Mouse (Mus musculus) C2C12 (cell line): Measurements from ENCODE around the gene Lama4. TPM values are rescaled to one million over a fixed set of nuclear protein-coding genes. Genes with fewer than 3 reads are reported as not detected.

Experiments used
- H3K27me3 ChIP-seq: one replicate; pipeline ENCODE4 v1.6.1; 2011; ENCODE audit not compliant: control insufficient read depth, insufficient read depth, insufficient read length
- H3K36me3 ChIP-seq: one replicate; pipeline ENCODE4 v1.6.1; 2011; ENCODE audit not compliant: control insufficient read depth, insufficient read depth
- H3K4me3 ChIP-seq: one replicate; pipeline ENCODE4 v1.5.1; 2011; ENCODE audit warnings: mild to moderate bottlenecking, control low read depth; ENCODE audit not compliant: poor library complexity, insufficient read depth, severe bottlenecking
- H3K79me2 ChIP-seq: one replicate; pipeline ENCODE4 v1.6.1; 2011; ENCODE audit not compliant: control insufficient read depth, insufficient read depth
- H3K79me3 ChIP-seq: one replicate; pipeline ENCODE4 v1.6.1; 2011; ENCODE audit warnings: low read depth, control low read depth
- H3ac ChIP-seq: one replicate; pipeline ENCODE3; 2011; ENCODE audit warnings: low read depth; ENCODE audit not compliant: control insufficient read depth, insufficient read length
- CEBPB ChIP-seq: IDR thresholded peaks from one replicate; pipeline ENCODE4 v1.6.1; 2011; ENCODE audit warnings: low read depth, mild to moderate bottlenecking, control low read depth, moderate library complexity
- CTCF ChIP-seq: IDR thresholded peaks from one replicate; pipeline ENCODE4 v1.5.1; 2011; ENCODE audit not compliant: control insufficient read depth, insufficient read depth, insufficient read length
- FOSL1 ChIP-seq: IDR thresholded peaks from one replicate; pipeline ENCODE4 v1.8.0; 2011; ENCODE audit warnings: mild to moderate bottlenecking, low read length; ENCODE audit not compliant: poor library complexity, insufficient read depth, severe bottlenecking
- MAX ChIP-seq: IDR thresholded peaks from one replicate; pipeline ENCODE4 v1.6.1; 2011; ENCODE audit warnings: mild to moderate bottlenecking, control low read depth
- MYOD1 ChIP-seq: IDR thresholded peaks from one replicate; pipeline ENCODE4 v1.6.1; 2011; ENCODE audit warnings: low read depth; ENCODE audit not compliant: control insufficient read depth, insufficient read length
- MYOG ChIP-seq: IDR thresholded peaks from one replicate; pipeline ENCODE4 v1.6.1; 2011; ENCODE audit not compliant: control insufficient read depth, insufficient read length; ENCODE audit errors: extremely low read depth
- USF1 ChIP-seq: IDR thresholded peaks from one replicate; pipeline ENCODE4 v1.6.1; 2011; ENCODE audit warnings: low read depth, mild to moderate bottlenecking, control low read depth, moderate library complexity
- polyA plus RNA-seq: library from polyadenylated mRNA; unstranded; fragments of >200 nt; fragmentation: generic; extraction: Trizol; gene quantifications from one replicate; pipeline ENCODE4 v1.2.1, GENCODE M21; 2012; ENCODE audit warnings: missing spikeins

Lama4 gene
- polyA plus RNA-seq, 1 experiment: 0.02 TPM

- TF ChIP-seq CEBPB (no peak), MAX (no peak), FOSL1 (no peak), MYOG (no peak), USF1 (no peak), CTCF (no peak), MYOD1 (no peak)
- Histone ChIP-seq H3K36me3 (no peaks in the 10 kb centered on the region), H3K4me3 (no peak overlapping the region), H3K79me2 (no peaks in the 10 kb centered on the region), H3ac (no peak overlapping the region), H3K79me3 (no peaks in the 10 kb centered on the region), H3K27me3 (no peaks in the 10 kb centered on the region)
Observed at GRCm38 (mm10) chr10:39072048-39072447, 106.7 kb downstream of the Lama4 start.

DNA sequence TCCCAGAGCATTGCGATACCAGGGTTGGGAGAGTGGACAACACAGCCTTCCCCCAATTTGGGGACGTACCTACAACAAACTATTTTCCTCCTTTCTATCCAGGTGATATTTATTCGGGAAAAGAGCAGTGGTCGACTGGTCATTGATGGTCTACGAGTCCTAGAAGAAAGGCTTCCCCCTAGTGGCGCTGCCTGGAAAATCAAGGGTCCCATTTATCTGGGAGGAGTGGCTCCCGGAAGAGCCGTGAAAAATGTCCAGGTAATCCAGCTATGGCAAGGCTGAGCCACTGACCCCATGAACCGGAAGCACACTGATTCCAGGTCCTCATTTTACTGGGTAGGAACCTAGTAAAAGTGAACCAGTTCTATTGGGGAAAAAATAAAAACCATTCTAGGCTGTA is 131.7 kb downstream of the Lama4 start:
- Histone ChIP-seq H3K79me3 (no peaks in the 10 kb centered on the region), H3K79me2 (no peaks in the 10 kb centered on the region), H3K36me3 (no peaks in the 10 kb centered on the region), H3K4me3 (no peak overlapping the region), H3K27me3 (no peaks in the 10 kb centered on the region), H3ac (no peak overlapping the region)
- TF ChIP-seq MYOD1 (no peak), CTCF (no peak), MYOG (no peak), CEBPB (no peak), FOSL1 (no peak), USF1 (no peak), MAX (no peak)

- H3K4me3 ChIP-seq: no peak overlapping the region
- no peak overlapping the region for H3ac ChIP-seq
- no peaks in the 10 kb centered on the region for H3K79me2 ChIP-seq
- no peaks in the 10 kb centered on the region for H3K36me3 ChIP-seq
- no peaks in the 10 kb centered on the region for H3K27me3 ChIP-seq
- no peaks in the 10 kb centered on the region for H3K79me3 ChIP-seq
- no peak for TF ChIP-seq CTCF
- TF ChIP-seq MYOD1: no peak
- no peak for TF ChIP-seq USF1
- no peak for TF ChIP-seq MAX
- no peak for TF ChIP-seq MYOG
- no peak for TF ChIP-seq CEBPB
- no peak for TF ChIP-seq FOSL1
Observed at GRCm38 (mm10) chr10:39098746-39099145, 133.4 kb downstream of the Lama4 start.

DNA sequence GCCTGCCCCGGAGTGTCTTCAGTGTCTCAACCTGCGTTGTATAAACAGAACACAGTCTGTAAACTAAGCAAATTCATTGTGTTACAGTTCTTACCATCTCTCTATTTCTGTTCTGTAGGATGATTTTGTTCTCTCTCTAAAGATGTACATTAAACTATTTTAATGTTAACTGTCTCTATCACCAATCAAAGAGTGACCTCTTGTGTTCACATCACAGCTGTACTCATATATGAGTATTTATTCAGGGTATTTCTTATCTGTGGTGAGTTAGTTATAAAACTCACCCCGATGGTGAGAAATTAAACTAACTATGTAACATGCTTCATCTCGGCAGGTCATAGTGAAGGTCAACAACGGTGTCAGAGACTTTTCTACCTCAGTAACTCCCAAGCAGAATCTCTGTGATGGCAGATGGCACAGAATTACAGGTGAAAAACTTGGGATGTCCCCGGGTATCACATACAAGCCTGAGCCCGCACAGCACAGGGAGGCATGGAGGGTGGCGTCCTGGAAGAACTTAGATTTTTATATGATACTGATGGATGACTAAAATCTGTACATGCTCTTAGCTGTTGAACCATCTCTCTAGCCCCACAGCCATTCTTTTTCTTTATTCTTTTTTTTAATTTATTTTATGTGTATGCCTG is 139.6 kb downstream of the Lama4 start:
- H3ac ChIP-seq: no peak overlapping the region

GRCm38 (mm10) chr10:39106413-39106812 is 141.1 kb downstream of the Lama4 start:
- Histone ChIP-seq H3K79me3 (no peaks in the 10 kb centered on the region), H3K27me3 (no peaks in the 10 kb centered on the region), H3K36me3 (no peaks in the 10 kb centered on the region), H3K79me2 (no peaks in the 10 kb centered on the region), H3K4me3 (no peak overlapping the region), H3ac (no peak overlapping the region)
- TF ChIP-seq USF1: no peak
- no peak for TF ChIP-seq CEBPB
- TF ChIP-seq MYOG: no peak
- TF ChIP-seq FOSL1: no peak
- no peak for TF ChIP-seq CTCF
- TF ChIP-seq MAX: no peak
- TF ChIP-seq MYOD1: no peak

More for the DNA sequence above, 139.6 kb downstream of the Lama4 start:
- Histone ChIP-seq H3K4me3 (no peak overlapping the region), H3K79me2 (no peaks in the 10 kb centered on the region), H3K36me3 (no peaks in the 10 kb centered on the region), H3K79me3 (no peaks in the 10 kb centered on the region), H3K27me3 (no peaks in the 10 kb centered on the region)
- no peak for TF ChIP-seq FOSL1
- TF ChIP-seq CTCF: no peak
- TF ChIP-seq MYOD1: no peak
- TF ChIP-seq CEBPB: no peak
- TF ChIP-seq MYOG: no peak
- no peak for TF ChIP-seq MAX
- no peak for TF ChIP-seq USF1

- Histone ChIP-seq H3K79me3 (no peaks in the 10 kb centered on the region), H3K36me3 (no peaks in the 10 kb centered on the region), H3K4me3 (no peak overlapping the region), H3K27me3 (no peaks in the 10 kb centered on the region), H3K79me2 (no peaks in the 10 kb centered on the region), H3ac (no peak overlapping the region)
- TF ChIP-seq MAX: no peak
- TF ChIP-seq MYOD1: no peak
- no peak for TF ChIP-seq FOSL1
- TF ChIP-seq USF1: no peak
- TF ChIP-seq CTCF: no peak
- no peak for TF ChIP-seq MYOG
- TF ChIP-seq CEBPB: no peak
Observed at GRCm38 (mm10) chr10:39106935-39107334, 141.6 kb downstream of the Lama4 start.
